Mouse (Mus musculus): ENCODE results near the gene Zfp616.

Zfp616 gene

DNA sequence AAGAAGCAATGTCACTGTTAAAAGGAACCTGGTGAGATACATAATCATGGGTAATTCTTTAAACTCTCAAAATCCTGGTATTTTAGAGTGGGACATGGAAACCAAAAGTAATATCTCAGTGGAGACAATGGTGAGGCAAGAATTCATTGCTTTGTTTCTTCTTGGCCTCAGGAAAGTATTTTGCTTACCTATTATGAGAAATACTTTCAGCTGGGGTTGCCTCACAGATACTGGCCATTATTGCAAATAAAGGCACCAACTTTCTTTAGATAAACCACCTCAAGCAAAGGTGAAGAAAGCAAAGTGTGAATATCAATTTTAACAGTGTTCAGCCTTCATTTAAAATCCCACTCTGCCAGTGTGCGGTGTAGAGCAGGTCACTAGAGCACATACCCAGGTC is at the start of gene Zfp616:
Gene Zfp616 (plus strand): TSS at position 301 of the 400 bp plus-strand sequence.
- DNase-seq (ENCODE audit: low spot score), result no peak

DNA sequence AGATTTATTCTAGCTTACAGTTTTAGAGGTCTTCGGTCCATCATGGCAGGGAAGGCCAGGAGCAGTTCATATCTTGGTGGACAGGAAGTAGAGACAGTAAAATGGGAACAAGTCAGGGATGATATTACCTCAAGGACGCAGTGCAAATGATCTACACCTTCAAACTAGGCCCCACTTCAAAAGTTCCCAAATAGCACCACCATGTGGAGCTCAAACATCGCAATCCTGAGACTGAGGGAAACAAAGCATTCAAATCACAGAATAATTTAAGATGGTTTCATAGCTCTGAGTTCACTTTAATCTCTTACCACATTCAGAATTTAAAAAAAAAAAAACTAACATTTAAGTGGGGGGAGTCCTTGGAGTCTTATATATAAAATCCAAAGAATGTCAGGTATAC is 18.4 kb upstream of the Zfp616 start:
- DNase-seq (ENCODE audit: low spot score), result no peak

DNA sequence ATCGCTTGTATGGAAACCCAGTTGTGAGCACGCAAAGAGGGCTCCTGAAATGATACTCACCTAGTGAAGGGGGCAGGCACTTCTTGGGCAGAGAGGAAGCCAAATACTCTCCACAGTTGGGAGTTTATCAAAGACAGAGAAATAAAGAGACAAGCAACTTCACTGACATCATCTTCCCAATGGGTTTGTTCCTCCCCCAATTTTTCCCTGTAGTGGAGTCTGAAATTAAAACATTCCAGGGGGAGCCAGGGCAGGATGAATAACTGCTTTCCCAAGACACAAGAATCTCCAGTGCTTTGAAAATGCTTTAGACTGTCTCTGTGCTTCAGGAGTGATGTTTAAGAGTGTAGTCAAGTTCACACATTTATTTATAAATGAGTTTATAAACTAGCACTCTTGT is 13.3 kb upstream of the Zfp616 start, which contains the start of the genes Olfr139 and Olfr399:
Gene Olfr139 (minus strand): TSS at position 101 of the 400 bp plus-strand sequence.
Gene Olfr399 (minus strand): TSS at position 165 of the 400 bp plus-strand sequence.
- no peak for DNase-seq (ENCODE audit: low spot score)

DNA sequence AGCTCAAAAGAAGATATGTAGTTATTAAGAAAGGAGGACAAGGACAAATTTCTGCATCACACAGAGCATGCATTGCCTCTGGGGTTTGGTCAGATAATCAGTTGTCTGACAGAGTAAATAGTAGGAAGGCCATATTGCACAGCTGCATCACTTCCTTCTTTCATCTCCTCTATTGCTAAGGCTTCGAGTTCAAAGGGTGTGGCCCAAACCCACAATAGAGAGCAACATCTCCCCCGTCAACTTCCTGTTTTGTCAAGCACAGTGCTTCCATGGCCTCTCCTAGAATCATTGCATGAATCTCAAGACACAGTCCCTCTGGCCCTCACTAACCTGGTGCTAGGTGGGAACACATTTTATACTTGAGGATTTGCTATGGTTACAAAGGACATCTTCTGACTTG is 31.0 kb downstream of the Zfp616 start:
- DNase-seq (ENCODE audit: low spot score), result no peak

DNA sequence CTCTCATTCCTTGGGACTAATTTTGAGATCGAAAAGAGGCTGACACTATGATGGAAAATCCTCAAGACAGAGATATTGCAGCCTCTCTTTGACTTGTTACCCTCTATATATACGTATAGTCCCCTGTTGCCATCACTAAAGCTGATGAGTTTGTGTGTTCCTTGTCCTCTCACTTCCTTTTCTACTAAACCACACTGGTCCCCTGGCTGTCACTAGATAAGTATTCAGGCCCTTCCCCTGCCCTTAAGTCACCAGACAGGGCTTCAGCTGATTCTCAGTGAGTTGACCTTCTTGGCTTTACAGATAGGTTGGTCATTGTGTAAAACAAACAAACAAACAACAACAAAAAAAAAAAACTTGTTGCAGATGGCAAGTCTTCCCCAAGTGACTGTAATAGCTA is 31.8 kb downstream of the Zfp616 start:
- no peak for DNase-seq (ENCODE audit: low spot score)

DNA sequence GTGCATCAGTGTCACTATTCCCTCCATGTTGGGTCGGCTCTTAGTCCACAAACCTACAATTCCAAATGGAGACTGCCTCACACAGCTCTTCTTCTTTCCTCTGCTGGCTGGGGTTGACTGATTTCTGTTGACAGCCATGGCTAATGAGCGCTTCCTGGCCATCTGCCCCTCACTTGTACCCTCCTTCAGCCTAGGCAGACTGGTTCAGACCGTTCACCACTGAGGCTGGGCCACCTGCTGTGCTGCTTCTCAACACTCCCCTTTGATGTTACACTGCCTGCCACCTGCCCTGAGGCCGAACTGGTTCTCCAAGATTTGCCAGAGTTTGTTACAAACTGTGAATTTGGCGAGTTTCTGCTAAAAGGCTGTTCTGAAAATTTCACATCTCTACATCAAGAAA is 35.3 kb downstream of the Zfp616 start:
- peak; percentile 2 for DNase-seq (ENCODE audit: low spot score)

DNA sequence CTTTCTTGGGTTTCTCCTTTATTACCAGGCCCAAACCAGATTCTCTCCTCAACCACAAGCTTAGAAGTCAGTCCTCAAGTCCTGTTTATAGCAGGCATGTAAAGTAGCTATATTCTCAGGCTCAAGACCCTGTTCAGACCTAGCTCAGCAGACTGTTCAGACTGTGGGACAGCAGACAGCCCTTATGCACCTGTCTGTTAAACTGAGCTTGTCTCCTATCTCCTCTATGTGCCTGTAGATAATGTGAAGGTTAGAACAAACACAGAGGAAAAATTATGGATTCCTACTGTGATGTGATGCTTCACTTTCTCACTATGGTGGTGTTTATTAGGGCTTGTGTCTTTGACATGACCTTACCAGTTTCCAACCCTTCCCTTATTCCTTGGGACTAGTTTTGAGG is 43.7 kb downstream of the Zfp616 start, which contains the start of gene Olfr401:
Gene Olfr401 (plus strand): TSS at position 301 of the 400 bp plus-strand sequence.
- no peak for DNase-seq (ENCODE audit: low spot score)

All from retina, embryonic 14.5 days (tissue).